Mouse (Mus musculus) kidney, adult 8-10 months (tissue): Measurements from ENCODE around the gene Lgals3bp.

Experiments used
- DNase-seq, 2 experiments: peaks; one replicate each; pipeline ENCODE4 v3.0.0; 2022

Gene Lgals3bp

GRCm38 (mm10) chr11:118420261-118420660, 18.4 kb upstream of the Lgals3bp start:
- no peak for DNase-seq

- peak; percentile 98 to 99 for DNase-seq
Observed at GRCm38 (mm10) chr11:118418834-118419504, 17.1 kb upstream of the Lgals3bp start, which contains the start of gene Cant1. Gene Cant1 (minus strand): TSS chr11:118419086.

GRCm38 (mm10) chr11:118418442-118418833, 16.5 kb upstream of the Lgals3bp start:
- DNase-seq = peak in 1 of 2 experiments; percentile 43

- DNase-seq = no peak
Observed at GRCm38 (mm10) chr11:118417496-118417895, 15.6 kb upstream of the Lgals3bp start.

GRCm38 (mm10) chr11:118416046-118416445, 14.2 kb upstream of the Lgals3bp start:
- DNase-seq = peak in 1 of 2 experiments; percentile 54

- DNase-seq = no peak
Observed at GRCm38 (mm10) chr11:118415630-118416029, 13.7 kb upstream of the Lgals3bp start.

- no peak for DNase-seq
Observed at GRCm38 (mm10) chr11:118414270-118414669, 12.4 kb upstream of the Lgals3bp start.

GRCm38 (mm10) chr11:118413055-118413454, 11.2 kb upstream of the Lgals3bp start:
- DNase-seq = peak; percentile 49 to 56

- peak; percentile 60 to 81 for DNase-seq
Observed at GRCm38 (mm10) chr11:118412601-118413000, 10.7 kb upstream of the Lgals3bp start.

GRCm38 (mm10) chr11:118411271-118411670, 9.4 kb upstream of the Lgals3bp start:
- peak; percentile 52 to 67 for DNase-seq

GRCm38 (mm10) chr11:118410479-118410878, 8.6 kb upstream of the Lgals3bp start:
- no peak for DNase-seq

GRCm38 (mm10) chr11:118410073-118410444, 8.2 kb upstream of the Lgals3bp start:
- no peak for DNase-seq

GRCm38 (mm10) chr11:118409106-118410072, 7.5 kb upstream of the Lgals3bp start:
- DNase-seq = no peak

- peak in 1 of 2 experiments; percentile 2 for DNase-seq
Observed at GRCm38 (mm10) chr11:118408051-118408740, 6.3 kb upstream of the Lgals3bp start.

GRCm38 (mm10) chr11:118407318-118407910, 5.5 kb upstream of the Lgals3bp start:
- DNase-seq = peak; percentile 33 to 42

GRCm38 (mm10) chr11:118406521-118406920, 4.6 kb upstream of the Lgals3bp start:
- DNase-seq = peak; percentile 1 to 4

GRCm38 (mm10) chr11:118405311-118405710, 3.4 kb upstream of the Lgals3bp start:
- peak in 1 of 2 experiments; percentile 0 for DNase-seq

- DNase-seq = peak in 1 of 2 experiments; percentile 12
Observed at GRCm38 (mm10) chr11:118403951-118404899, 2.3 kb upstream of the Lgals3bp start.

GRCm38 (mm10) chr11:118403183-118403582, 1.3 kb upstream of the Lgals3bp start:
- peak in 1 of 2 experiments; percentile 0 for DNase-seq

- DNase-seq = peak in 1 of 2 experiments; percentile 3
Observed at GRCm38 (mm10) chr11:118401195-118401594, 697 bp downstream of the Lgals3bp start.

GRCm38 (mm10) chr11:118400566-118400936, 1.3 kb downstream of the Lgals3bp start:
- DNase-seq = peak in 1 of 2 experiments; percentile 29
